Mouse (Mus musculus) stomach, postnatal 0 days (tissue): Measurements from ENCODE around the gene Acly. TPM values are rescaled to one million over a fixed set of nuclear protein-coding genes. Genes with fewer than 3 reads are reported as not detected.

Source experiments
- ATAC-seq: fragments of 200-750 bp; cut with Nextera tagmentation; 2 replicates; pipeline ENCODE4 v1.8.0; 2017; ENCODE audit not compliant: low FRiP score, low TSS enrichment
- DNase-seq: peaks from one replicate; pipeline ENCODE4 v3.0.0-alpha.2; 2016; ENCODE audit warnings: low spot score
- H3K27ac ChIP-seq: fragments of 300-500 bp; sonication (generic); replicated peaks from 2 replicates; pipeline ENCODE4 v1.5.1; 2014; ENCODE audit warnings: mild to moderate bottlenecking, control low read depth
- H3K27me3 ChIP-seq: fragments of 300-500 bp; sonication (generic); 2 replicates; pipeline ENCODE4 v1.6.1; 2014; ENCODE audit warnings: low read length; ENCODE audit not compliant: control insufficient read depth, insufficient read depth
- H3K36me3 ChIP-seq: fragments of 300-500 bp; sonication (generic); 2 replicates; pipeline ENCODE4 v1.6.1; 2014; ENCODE audit warnings: low read length, mixed read lengths; ENCODE audit not compliant: control insufficient read depth, insufficient read depth
- H3K4me1 ChIP-seq: fragments of 300-500 bp; sonication (generic); replicated peaks from 2 replicates; pipeline ENCODE4 v1.6.1; 2014; ENCODE audit warnings: antibody characterized with exemption; ENCODE audit not compliant: control insufficient read depth, insufficient read depth
- H3K4me2 ChIP-seq: fragments of 300-500 bp; sonication (generic); replicated peaks from 2 replicates; pipeline ENCODE4 v1.6.1; 2014; ENCODE audit warnings: low read depth, mild to moderate bottlenecking, control low read depth, moderate library complexity
- H3K4me3 ChIP-seq: fragments of 300-500 bp; sonication (generic); 2 replicates; pipeline ENCODE4 v1.5.1; 2014; ENCODE audit warnings: low read depth, low read length, control low read depth
- H3K9ac ChIP-seq: fragments of 300-500 bp; sonication (generic); 2 replicates; pipeline ENCODE4 v1.6.1; 2014; ENCODE audit warnings: mild to moderate bottlenecking, low read length, control low read depth, mixed read lengths
- H3K9me3 ChIP-seq: fragments of 300-500 bp; sonication (generic); 2 replicates; pipeline ENCODE4 v1.6.1; 2016; ENCODE audit warnings: low read length; ENCODE audit not compliant: control insufficient read depth
- CTCF ChIP-seq: IDR thresholded peaks from 2 replicates; pipeline ENCODE4 v1.5.1; 2016; ENCODE audit warnings: antibody characterized with exemption, low read depth, mild to moderate bottlenecking, moderate library complexity
- EP300 ChIP-seq: optimal IDR thresholded peaks from 2 replicates; pipeline ENCODE3; 2016; ENCODE audit warnings: antibody characterized with exemption
- WGBS: fragments of 180-500 bp; shearing (Covaris S2); extraction: QIAGEN DNeasy Blood & Tissue Kit; methylation state at CpG from one replicate; pipeline ENCODE4 v1.1.7; 2014; 5-methylcytosine and 5-hydroxymethylcytosine counted together
- polyA plus RNA-seq: library from polyadenylated mRNA; unstranded; fragments of >200 nt; fragmentation: Nextera tagmentation; extraction: Ambion mirVana; gene quantifications from 2 replicates; pipeline ENCODE4 v1.2.1, GENCODE M21; 2015

Acly gene
- polyA plus RNA-seq, 1 experiment from 2014 or later = 70.6 TPM

DNA sequence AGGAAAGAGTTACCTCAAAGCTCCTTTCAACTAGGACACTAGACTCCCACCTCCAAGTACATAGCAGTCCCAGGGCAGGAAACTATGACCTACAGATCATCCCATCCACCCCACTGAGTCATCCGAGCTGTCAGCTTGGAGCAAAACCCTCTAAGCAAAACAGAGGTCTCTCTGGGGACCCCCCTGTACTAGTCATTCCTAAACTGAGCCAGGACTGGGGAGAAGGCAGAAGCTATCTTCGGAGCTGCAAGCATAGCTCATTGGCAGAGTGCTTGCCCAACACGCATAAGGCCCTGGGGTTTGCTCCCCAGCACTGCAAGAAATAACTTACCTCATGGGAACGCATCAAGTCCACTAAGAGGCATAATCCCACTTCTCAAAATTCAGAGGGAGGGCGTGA is 3.4 kb downstream of the Acly start:
- Histone ChIP-seq H3K36me3 (peaks cover 28% of the 10 kb centered on the region), H3K27me3 (no peaks in the 10 kb centered on the region), H3K4me3 (no peak overlapping the region), H3K4me2 (peak overlapping the region; percentile 82), H3K4me1 (peaks cover 14% of the 10 kb centered on the region), H3K27ac (0 out of 2 replicates have a peak overlapping the region, but pooled peaks have one; percentile 13), H3K9ac (no peak overlapping the region), H3K9me3 (no peaks in the 10 kb centered on the region)
- DNase-seq = no peak
- TF ChIP-seq CTCF (no peak), EP300 (no peak)
- ATAC-seq = no peak
- WGBS = 62% methylated on average over 5 of the region's 5 CpGs

DNA sequence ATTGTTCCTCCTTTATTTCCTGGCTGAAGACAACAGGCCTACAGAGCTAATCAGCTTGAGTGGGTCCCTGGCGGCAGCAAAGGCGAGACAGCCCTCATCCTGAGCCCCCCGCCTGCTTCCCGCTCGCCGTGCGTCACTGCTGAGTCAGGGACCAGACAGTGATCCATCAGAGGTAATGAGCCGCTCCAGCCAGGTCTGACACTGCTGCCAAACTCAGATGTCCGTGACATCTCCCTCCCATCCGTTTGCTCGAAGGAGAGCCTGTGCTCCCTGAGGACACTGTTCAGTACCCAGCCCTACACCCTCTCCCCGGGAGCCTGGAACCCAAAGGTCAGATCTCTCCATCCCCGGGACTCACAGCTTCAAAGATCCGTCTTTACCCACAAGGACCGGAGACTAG is 7.0 kb downstream of the Acly start:
- peaks cover 39% of the 10 kb centered on the region for H3K36me3 ChIP-seq
- no peak overlapping the region for H3K4me2 ChIP-seq
- no peak overlapping the region for H3K4me3 ChIP-seq
- ATAC-seq = no peak
- H3K9ac ChIP-seq = no peak overlapping the region
- H3K4me1 ChIP-seq = peaks cover 8% of the 10 kb centered on the region; the same call in 1 of the 2 replicates
- WGBS = 70% methylated on average over 15 of the region's 15 CpGs
- H3K9me3 ChIP-seq = no peaks in the 10 kb centered on the region
- no peaks in the 10 kb centered on the region for H3K27me3 ChIP-seq
- H3K27ac ChIP-seq = no peak overlapping the region
- TF ChIP-seq EP300 (no peak), CTCF (no peak)
- DNase-seq = no peak

GRCm38 (mm10) chr11:100519188-100519587 is 8.6 kb downstream of the Acly start:
- no peak overlapping the region for H3K9ac ChIP-seq

GRCm38 (mm10) chr11:100518188-100518591 is 9.6 kb downstream of the Acly start:
- no peak overlapping the region for H3K27ac ChIP-seq
- H3K4me3 ChIP-seq = no peak overlapping the region
- H3K27me3 ChIP-seq = no peaks in the 10 kb centered on the region
- H3K9me3 ChIP-seq = no peaks in the 10 kb centered on the region
- WGBS = 58% methylated on average over 5 of the region's 5 CpGs
- no peaks in the 10 kb centered on the region for H3K4me1 ChIP-seq
- no peak for TF ChIP-seq CTCF
- no peak for TF ChIP-seq EP300
- H3K36me3 ChIP-seq = peaks cover 45% of the 10 kb centered on the region
- DNase-seq (peak; percentile 65), ATAC-seq (peak; percentile 86)
- no peak overlapping the region for H3K9ac ChIP-seq
- H3K4me2 ChIP-seq = no peak overlapping the region

More at GRCm38 (mm10) chr11:100519188-100519587, 8.6 kb downstream of the Acly start:
- H3K9me3 ChIP-seq = no peaks in the 10 kb centered on the region
- DNase-seq (no peak), ATAC-seq (no peak; the same call in 1 of the 2 replicates)
- WGBS = 64% methylated on average over 7 of the region's 7 CpGs
- 0 out of 2 replicates have a peak overlapping the region, but pooled peaks have one; percentile 13 for H3K27ac ChIP-seq
- no peaks in the 10 kb centered on the region for H3K27me3 ChIP-seq
- TF ChIP-seq EP300 (no peak), CTCF (no peak)
- H3K4me1 ChIP-seq = no peaks in the 10 kb centered on the region
- H3K36me3 ChIP-seq = peaks cover 44% of the 10 kb centered on the region
- no peak overlapping the region for H3K4me2 ChIP-seq
- H3K4me3 ChIP-seq = no peak overlapping the region

GRCm38 (mm10) chr11:100516291-100516690 is 11.5 kb downstream of the Acly start:
- TF ChIP-seq EP300 = no peak
- no peak for TF ChIP-seq CTCF
- Histone ChIP-seq H3K4me3 (no peak overlapping the region), H3K4me1 (no peaks in the 10 kb centered on the region), H3K9ac (no peak overlapping the region), H3K36me3 (peaks cover 43% of the 10 kb centered on the region), H3K27ac (0 out of 2 replicates have a peak overlapping the region, but pooled peaks have one; percentile 24), H3K27me3 (no peaks in the 10 kb centered on the region), H3K4me2 (no peak overlapping the region), H3K9me3 (no peaks in the 10 kb centered on the region)
- ATAC-seq = no peak
- 43% methylated on average over 9 of the region's 9 CpGs for WGBS
- DNase-seq = no peak

GRCm38 (mm10) chr11:100515789-100516188 is 12.0 kb downstream of the Acly start:
- no peak overlapping the region for H3K9ac ChIP-seq
- H3K36me3 ChIP-seq = peaks cover 43% of the 10 kb centered on the region
- H3K9me3 ChIP-seq = no peaks in the 10 kb centered on the region
- no peak overlapping the region for H3K4me2 ChIP-seq
- 0 out of 2 replicates have a peak overlapping the region, but pooled peaks have one; percentile 24 for H3K27ac ChIP-seq
- H3K4me1 ChIP-seq = no peaks in the 10 kb centered on the region
- TF ChIP-seq CTCF (no peak), EP300 (no peak)
- DNase-seq (no peak), ATAC-seq (no peak)
- no peaks in the 10 kb centered on the region for H3K27me3 ChIP-seq
- 85% methylated on average over 9 of the region's 9 CpGs for WGBS
- no peak overlapping the region for H3K4me3 ChIP-seq
